Comparison of ENCODE assay signal across 16 mouse cellular contexts in the genomic region with DNA sequence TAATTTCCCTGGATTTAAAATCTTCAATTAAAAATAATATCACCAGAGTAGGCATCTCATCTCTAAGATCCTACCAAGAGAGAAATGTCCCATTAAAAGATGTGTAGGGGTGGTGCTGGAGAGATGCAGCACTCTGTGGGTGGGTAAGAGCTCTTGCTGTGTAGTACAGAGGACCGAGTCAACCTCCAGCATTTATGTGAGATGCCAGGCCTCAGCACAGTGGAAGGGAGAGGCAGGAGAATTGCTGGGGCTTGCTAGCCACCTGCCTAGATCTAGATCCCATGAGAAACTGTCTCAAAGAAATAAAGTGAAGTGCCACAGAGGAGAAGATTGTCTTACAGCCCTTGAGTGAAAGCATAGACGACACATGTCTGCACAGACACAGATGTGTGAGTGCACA. TPM values are rescaled to one million over a fixed set of nuclear protein-coding genes. Genes with fewer than 3 reads are reported as not detected.
DNase-seq lines count a peak whose midpoint lies in the region; ATAC-seq and TF ChIP-seq lines count a peak whose summit lies in the region.
"Had no signal": no experiment of that assay in that cellular context is flagged by ENCODE, and none has a peak within 500 bp of the region (broad histone marks: within the 10 kb centered on the region; RNA-seq: fewer than 3 reads in every experiment).

No protein-coding gene starts in this region.

- H3K36me3 ChIP-seq in liver, adult 2 months (ENCODE audit: control insufficient read depth, insufficient read depth, low read length): peaks cover 27% of the 10 kb centered on the region
- H3K36me3 ChIP-seq in CH12.LX (replicated peaks in 1 of 2; ENCODE audit: control insufficient read depth in 1 of 2, insufficient read depth in 1 of 2, low read length in 1 of 2): no peaks in the 10 kb centered on the region
- H3K36me3 ChIP-seq: heart, embryonic 15.5 days had no signal

- peak; percentile 77 for ATAC-seq in frontal cortex, adult (ENCODE audit: low TSS enrichment)

- no peaks in the 10 kb centered on the region for H3K27me3 ChIP-seq in liver, adult 2 months (ENCODE audit: control insufficient read depth, insufficient read depth, low read length)
- H3K27me3 ChIP-seq in CH12.LX (replicated peaks): no peaks in the 10 kb centered on the region
- H3K27me3 ChIP-seq: heart, embryonic 15.5 days had no signal

- TF ChIP-seq EP300 in CH12.LX (IDR thresholded peaks at IDR 0.05; ENCODE audit: low read length): no peak

- no peak overlapping the region for H3K4me2 ChIP-seq in CH12.LX (ENCODE audit: insufficient read depth, low read depth, poor library complexity, severe bottlenecking)
- H3K4me2 ChIP-seq: heart, embryonic 15.5 days had no signal

- H3K4me1 ChIP-seq in liver, adult 2 months (ENCODE audit: control insufficient read depth, insufficient read depth, low read length): peaks cover 8% of the 10 kb centered on the region
- H3K4me1 ChIP-seq in CH12.LX (ENCODE audit: control insufficient read depth in 1 of 2, insufficient read depth in 2 of 2): no peaks in the 10 kb centered on the region
- H3K4me1 ChIP-seq: heart, embryonic 15.5 days had no signal

- dilution Hi-C loops in CH12.LX (cut with MboI; ENCODE audit: extremely low pct_ligation_motif_present, extremely low pct_unique_long_range_greater_than_20kb, low sequenced_read_pairs): no loop called here

- no peak overlapping the region for H3K9ac ChIP-seq in liver, adult 2 months (ENCODE audit: low read depth, low read length)
- no peak overlapping the region for H3K9ac ChIP-seq in CH12.LX (ENCODE audit: insufficient read depth, low read depth)
- H3K9ac ChIP-seq: heart, embryonic 15.5 days had no signal

- TF ChIP-seq POLR2A in liver, adult 2 months (IDR thresholded peaks at IDR 0.05; ENCODE audit: extremely low read depth, insufficient read depth, low read length): no peak
- TF ChIP-seq POLR2A in CH12.LX (IDR thresholded peaks at IDR 0.05; ENCODE audit: low read depth, low read length): no peak

- no peak overlapping the region for H3K27ac ChIP-seq in liver, adult 2 months (replicated peaks; ENCODE audit: insufficient read depth, low read depth, low read length)
- no peak overlapping the region for H3K27ac ChIP-seq in CH12.LX (ENCODE audit: insufficient read depth, low read depth)
- H3K27ac ChIP-seq: gastrocnemius, adult 2 months; heart, embryonic 15.5 days had no signal

- WGBS in liver, adult 2 months: 57% methylated on average over 2 of the region's 2 CpGs

- no peak overlapping the region for H3K4me3 ChIP-seq in liver, adult 2 months (ENCODE audit: insufficient read depth, low read depth, low read length)
- H3K4me3 ChIP-seq in CH12.LX (replicated peaks in 1 of 3; ENCODE audit: low read depth in 2 of 3, low read length in 2 of 3, poor library complexity in 1 of 3): no peak overlapping the region
- H3K4me3 ChIP-seq: gastrocnemius, adult 2 months; heart, embryonic 15.5 days had no signal

- TF ChIP-seq CTCF in liver, adult 2 months (IDR thresholded peaks at IDR 0.05; ENCODE audit: low read depth, low read length): no peak
- TF ChIP-seq CTCF in CH12.LX (conservative IDR thresholded peaks at IDR 0.05 in 1 of 2, IDR thresholded peaks at IDR 0.05 in 1 of 2; ENCODE audit: low read depth in 2 of 2, low read length in 2 of 2): no peak

- peaks cover 14% of the 10 kb centered on the region for H3K79me2 ChIP-seq in liver, adult 2 months (ENCODE audit: control insufficient read depth, insufficient read depth, low read length)
- H3K79me2 ChIP-seq in CH12.LX (replicated peaks; ENCODE audit: control insufficient read depth, extremely low read depth, insufficient read depth, poor library complexity, severe bottlenecking): no peaks in the 10 kb centered on the region

- peaks cover 84% of the 10 kb centered on the region for H3K9me3 ChIP-seq in CH12.LX (replicated peaks; ENCODE audit: low read length)

- no peak for DNase-seq in frontal cortex, adult 2 months (ENCODE audit: extremely low spot score in 1 of 2, low spot score in 1 of 2)
- peak; percentile 32 for DNase-seq in liver, adult 2 months (ENCODE audit: extremely low read depth, low read depth, low spot score)
- DNase-seq in liver (no peak), CH12.LX (ENCODE audit: extremely low read depth) (peak; percentile 2)
- peak; percentile 1 for DNase-seq in embryo, embryonic 11 days
- DNase-seq in adrenal gland, adult 8-10 months: no peak
- no peak for DNase-seq in urinary bladder, adult 18-20 months (ENCODE audit: low spot score in 2 of 2)
- DNase-seq: gastrocnemius, adult 2 months; kidney, adult 11 months; layer of hippocampus, adult 9-11 months; lung, adult 2 months; right cerebral cortex, adult 18-20 months had no signal

- TF ChIP-seq RAD21 in CH12.LX (IDR thresholded peaks at IDR 0.05; ENCODE audit: low read depth, low read length): no peak

- in situ Hi-C loops in CH12.LX (cut with MboI; ENCODE audit: low pct_ligation_motif_present, low pct_unique_long_range_greater_than_20kb, low sequenced_read_pairs): no loop called here

TF ChIP-seq in CH12.LX, 34 proteins besides CTCF, POLR2A, EP300 and RAD21:
- TF ChIP-seq NELFE (IDR thresholded peaks at IDR 0.05; ENCODE audit: low read depth, low read length) (no peak), HCFC1 (IDR thresholded peaks at IDR 0.05; ENCODE audit: low read depth, low read length) (no peak), ELF1 (IDR thresholded peaks at IDR 0.05; ENCODE audit: low read depth, low read length) (no peak), ZNF384 (IDR thresholded peaks at IDR 0.05; ENCODE audit: low read depth, low read length) (no peak), USF1 (IDR thresholded peaks at IDR 0.05; ENCODE audit: low read depth, low read length) (no peak), E2F4 (IDR thresholded peaks at IDR 0.05; ENCODE audit: insufficient replicate concordance, low read depth, low read length) (no peak), SIN3A (IDR thresholded peaks at IDR 0.05; ENCODE audit: low read length) (no peak), ZC3H11A (IDR thresholded peaks at IDR 0.05; ENCODE audit: low read depth, low read length) (no peak), TCF12 (IDR thresholded peaks at IDR 0.05; ENCODE audit: low read depth, low read length) (no peak), SMC3 (IDR thresholded peaks at IDR 0.05; ENCODE audit: low read depth, low read length) (no peak), JUN (IDR thresholded peaks at IDR 0.05; ENCODE audit: insufficient read depth, low read depth, low read length) (no peak), BHLHE40 (IDR thresholded peaks at IDR 0.05; ENCODE audit: low read depth, low read length) (no peak), MAX (IDR thresholded peaks at IDR 0.05; ENCODE audit: low read length) (no peak), CHD2 (IDR thresholded peaks at IDR 0.05; ENCODE audit: low read length) (no peak), RCOR1 (conservative IDR thresholded peaks at IDR 0.05; ENCODE audit: low read depth, low read length) (no peak), ZKSCAN1 (IDR thresholded peaks at IDR 0.05; ENCODE audit: borderline replicate concordance, low read depth, low read length) (no peak), NRF1 (IDR thresholded peaks at IDR 0.05; ENCODE audit: low read depth, low read length) (no peak), TBP (conservative IDR thresholded peaks at IDR 0.05; ENCODE audit: low read depth, low read length) (no peak)
TF ChIP-seq in CH12.LX: peak in this region for 0.

RNA-seq across cellular contexts. Expression of a gene that starts 4.8 kb away (rescaled TPM):
- 0.06 TPM in 2 replicates for polyA plus RNA-seq in frontal cortex, adult 2 months (2012; rRNA removed)
- total RNA-seq in liver, adult 2 months (2014; rRNA removed): 662 and 719 TPM in 2 replicates
- 408 and 574 TPM in 2 replicates for polyA plus RNA-seq in liver, adult 2 months (2012; rRNA removed)
- total RNA-seq in CH12.LX (2012; rRNA removed) (0.08 TPM in 1 of 2 replicates, not detected in the other), CH12.LX (2014; rRNA removed) (not detected in 2 replicates)
- 0.19 TPM in 1 of 2 replicates, not detected in the other for polyA plus RNA-seq in CH12.LX (2012; ENCODE audit: insufficient read length, low read depth)
- 10 to 100 TPM in 2 of 4 experiments, under 1 TPM in 2; 0.40 to 83.2 (median 28.8) TPM for total RNA-seq in adrenal gland, adult 8-10 months (2022)
- total RNA-seq: gastrocnemius, adult 2 months; left cerebral cortex, postnatal 25 days had no signal
- polyA plus RNA-seq: heart, embryonic 15.5 days had no signal

RNA-seq across cellular contexts. Expression of a gene that starts 10.2 kb away (rescaled TPM):
- polyA plus RNA-seq in frontal cortex, adult 2 months (2012; rRNA removed): 0.02 and 0.19 TPM in 2 replicates
- 0.27 and 1.0 TPM in 2 replicates for total RNA-seq in liver, adult 2 months (2014; rRNA removed)
- 0.77 and 0.82 TPM in 2 replicates for polyA plus RNA-seq in liver, adult 2 months (2012; rRNA removed)
- 0.13 and 0.17 TPM in 2 replicates for total RNA-seq in CH12.LX (2012; rRNA removed)
- not detected in 2 replicates for total RNA-seq in CH12.LX (2014; rRNA removed)
- polyA plus RNA-seq in CH12.LX (2012; ENCODE audit: insufficient read length, low read depth): 0.78 and 1.0 TPM in 2 replicates
- under 1 TPM in 2 of 4 experiments, not detected in 2; 0.10 to 0.16 TPM for total RNA-seq in adrenal gland, adult 8-10 months (2022)
- total RNA-seq: gastrocnemius, adult 2 months had no signal

RNA-seq across cellular contexts. Expression of a gene that starts 11.0 kb away (rescaled TPM):
- 1.9 and 2.6 TPM in 2 replicates for polyA plus RNA-seq in frontal cortex, adult 2 months (2012; rRNA removed)
- not detected in 2 replicates for total RNA-seq in liver, adult 2 months (2014; rRNA removed)
- 0.17 TPM in 1 of 2 replicates, not detected in the other for polyA plus RNA-seq in liver, adult 2 months (2012; rRNA removed)
- not detected in 2 replicates for total RNA-seq in CH12.LX (2012; rRNA removed)
- total RNA-seq in CH12.LX (2014; rRNA removed): not detected in 2 replicates
- polyA plus RNA-seq in CH12.LX (2012; ENCODE audit: insufficient read length, low read depth): not detected in 2 replicates
- 1 to 10 TPM; 1.8 to 4.7 (median 3.3) TPM for total RNA-seq in adrenal gland, adult 8-10 months (2022)
- total RNA-seq: gastrocnemius, adult 2 months; megakaryocyte, adult 5-6 weeks had no signal

RNA-seq across cellular contexts. Expression of a gene that starts 16.1 kb away (rescaled TPM):
- polyA plus RNA-seq in frontal cortex, adult 2 months (2012; rRNA removed): not detected in 2 replicates
- 9.5 and 10.4 TPM in 2 replicates for total RNA-seq in liver, adult 2 months (2014; rRNA removed)
- polyA plus RNA-seq in liver, adult 2 months (2012; rRNA removed): 0.29 and 0.57 TPM in 2 replicates
- not detected in 2 replicates for total RNA-seq in CH12.LX (2012; rRNA removed)
- not detected in 2 replicates for total RNA-seq in CH12.LX (2014; rRNA removed)
- not detected in 2 replicates for polyA plus RNA-seq in CH12.LX (2012; ENCODE audit: insufficient read length, low read depth)
- total RNA-seq in adrenal gland, adult 8-10 months (2022): under 1 TPM in 3 of 4 experiments, not detected in 1; 0.24 to 0.51 (median 0.28) TPM
- total RNA-seq: gastrocnemius, adult 2 months; left cerebral cortex, postnatal 25 days had no signal
- polyA plus RNA-seq: heart, embryonic 15.5 days had no signal

RNA-seq across cellular contexts. Expression of a gene that starts 50.7 kb away (rescaled TPM):
- polyA plus RNA-seq in frontal cortex, adult 2 months (2012; rRNA removed): not detected in 2 replicates
- total RNA-seq in liver, adult 2 months (2014; rRNA removed): 75.8 and 159 TPM in 2 replicates
- 41.5 and 119 TPM in 2 replicates for polyA plus RNA-seq in liver, adult 2 months (2012; rRNA removed)
- total RNA-seq in CH12.LX (2012; rRNA removed) (not detected in 2 replicates), CH12.LX (2014; rRNA removed) (not detected in 2 replicates)
- not detected in 2 replicates for polyA plus RNA-seq in CH12.LX (2012; ENCODE audit: insufficient read length, low read depth)
- total RNA-seq in adrenal gland, adult 8-10 months (2022): 1 to 10 TPM in 1 of 4 experiments, under 1 TPM in 2, not detected in 1; 0.38 to 1.3 (median 0.73) TPM
- total RNA-seq: left cerebral cortex, postnatal 25 days had no signal
- polyA plus RNA-seq: heart, embryonic 15.5 days had no signal

Comparison
In these comparisons a context has a peak if more than half of its experiments do, and no peak if none do; other contexts are left out.
1. DNase-seq: peak in liver, adult 2 months (single experiment), CH12.LX (single experiment) and embryo, embryonic 11 days (single experiment); none in frontal cortex, adult 2 months (0 of 2), liver (single experiment), adrenal gland, adult 8-10 months (single experiment) and urinary bladder, adult 18-20 months (0 of 2).